Mouse (Mus musculus): ENCODE results near the gene Spata3.

The Spata3 gene

GRCm38 (mm10) chr1:86018235-86019055 is 1.8 kb downstream of the Spata3 start:
- POLR2A ChIA-PET = interaction anchor here in 2 of 4 experiments (0.8 to 1.1 kb wide), 2 partner anchors 41 to 293 kb away, joined by 3 to 4 read pairs; no protein-coding TSS in a partner anchor
- CTCF ChIA-PET = interaction anchor here in 3 of 4 experiments (0.6 to 1.1 kb wide), 7 partner anchors 11 to 166 kb away, joined by 3 to 6 read pairs (median 3); no protein-coding TSS in a partner anchor

- ChIA-PET POLR2A (interaction anchor here in 2 of 4 experiments (1.5 to 1.6 kb wide), 2 partner anchors 22 to 38 kb away, joined by 3 to 5 read pairs; no protein-coding TSS in a partner anchor), CTCF (interaction anchor here in 3 of 4 experiments (0.7 to 2.8 kb wide), 7 partner anchors 14 to 168 kb away, joined by 3 to 9 read pairs (median 5); no protein-coding TSS in a partner anchor)
Measured at GRCm38 (mm10) chr1:86021365-86021989, 4.9 kb downstream of the Spata3 start.

GRCm38 (mm10) chr1:86032273-86032987 is 15.8 kb downstream of the Spata3 start:
- ChIA-PET CTCF (interaction anchor here in 3 of 4 experiments (0.6 to 1.7 kb wide), 4 partner anchors 25 to 179 kb away, joined by 3 to 5 read pairs (median 4); no protein-coding TSS in a partner anchor), POLR2A (interaction anchor here in 2 of 4 experiments (1.0 to 1.6 kb wide), 6 partner anchors 8 to 239 kb away, joined by 3 to 5 read pairs (median 3); partner anchors contain the start of genes 2810459M11Rik (in 1 of the 2), Psmd1 (in 1 of the 2) and Spata3 (in 1 of the 2))

- CTCF ChIA-PET = no interaction called here
- POLR2A ChIA-PET = interaction anchor here in 2 of 4 experiments (0.7 kb wide), 2 partner anchors 18 to 22 kb away, joined by 3 read pairs; no protein-coding TSS in a partner anchor
Measured at GRCm38 (mm10) chr1:86038191-86038951, 21.8 kb downstream of the Spata3 start.

GRCm38 (mm10) chr1:86040131-86040530 is 23.5 kb downstream of the Spata3 start:
- ChIA-PET CTCF (interaction anchor here in 2 of 4 experiments (0.7 to 2.0 kb wide), 2 partner anchors 9 to 19 kb away, joined by 4 to 5 read pairs; no protein-coding TSS in a partner anchor), POLR2A (interaction anchor here in 3 of 4 experiments (0.6 to 1.5 kb wide), 5 partner anchors 8 to 508 kb away, joined by 3 to 7 read pairs (median 3); no protein-coding TSS in a partner anchor)

- CTCF ChIA-PET = interaction anchor here in 1 of 4 experiments (2.0 kb wide), 1 partner anchor 19 kb away, joined by 5 read pairs; no protein-coding TSS in a partner anchor
- POLR2A ChIA-PET = interaction anchor here in 2 of 4 experiments (0.6 to 1.2 kb wide), 4 partner anchors 9 to 507 kb away, joined by 3 to 6 read pairs (median 3); no protein-coding TSS in a partner anchor
Measured at GRCm38 (mm10) chr1:86040817-86041216, 24.2 kb downstream of the Spata3 start.

- ChIA-PET POLR2A (interaction anchor here in 3 of 4 experiments (0.5 to 3.1 kb wide), 7 partner anchors 11 to 537 kb away, joined by 3 to 10 read pairs (median 5); partner anchors contain the start of gene Pde6d (in 1 of the 3)), CTCF (interaction anchor here (0.6 to 3.6 kb wide), 5 partner anchors 9 to 15 kb away, joined by 3 to 17 read pairs (median 5); no protein-coding TSS in a partner anchor)
Measured at GRCm38 (mm10) chr1:86045056-86045455, 28.4 kb downstream of the Spata3 start.

- ChIA-PET POLR2A (interaction anchor here in 3 of 4 experiments (1.3 to 4.0 kb wide), 8 partner anchors 10 to 19 kb away, joined by 3 to 15 read pairs (median 6); partner anchors contain the start of gene Psmd1 (in 1 of the 3)), CTCF (interaction anchor here (0.9 to 3.6 kb wide), 7 partner anchors 9 to 193 kb away, joined by 3 to 17 read pairs (median 5); no protein-coding TSS in a partner anchor)
Measured at GRCm38 (mm10) chr1:86045848-86046805, 29.5 kb downstream of the Spata3 start, which contains the start of gene 2810459M11Rik. 2810459M11Rik (plus strand) TSS chr1:86045863.

- ChIA-PET POLR2A (interaction anchor here in 3 of 4 experiments (1.4 to 4.0 kb wide), 6 partner anchors 9 to 18 kb away, joined by 3 to 15 read pairs (median 6); partner anchors contain the start of gene Psmd1 (in 1 of the 3)), CTCF (interaction anchor here in 3 of 4 experiments (0.9 to 3.6 kb wide), 5 partner anchors 8 to 40 kb away, joined by 3 to 17 read pairs (median 4); no protein-coding TSS in a partner anchor)
Measured at GRCm38 (mm10) chr1:86046833-86047563, 30.4 kb downstream of the Spata3 start.

GRCm38 (mm10) chr1:86048231-86048630 is 31.6 kb downstream of the Spata3 start:
- POLR2A ChIA-PET = interaction anchor here in 2 of 4 experiments (1.0 to 4.0 kb wide), 2 partner anchors 11 kb away, joined by 3 to 15 read pairs; no protein-coding TSS in a partner anchor
- CTCF ChIA-PET = interaction anchor here in 1 of 4 experiments (1.8 kb wide), 1 partner anchor 11 kb away, joined by 8 read pairs; no protein-coding TSS in a partner anchor

- CTCF ChIA-PET = interaction anchor here in 2 of 4 experiments (0.6 to 1.8 kb wide), 2 partner anchors 9 to 10 kb away, joined by 4 to 8 read pairs; no protein-coding TSS in a partner anchor
- POLR2A ChIA-PET = interaction anchor here in 2 of 4 experiments (1.0 to 4.0 kb wide), 2 partner anchors 10 to 11 kb away, joined by 3 to 15 read pairs; no protein-coding TSS in a partner anchor
Measured at GRCm38 (mm10) chr1:86048744-86049143, 32.1 kb downstream of the Spata3 start.

GRCm38 (mm10) chr1:86053198-86053921 is 36.7 kb downstream of the Spata3 start:
- POLR2A ChIA-PET = interaction anchor here in 1 of 4 experiments (1.4 kb wide), 2 partner anchors 10 to 11 kb away, joined by 4 to 5 read pairs; partner anchors contain the start of gene Psmd1
- CTCF ChIA-PET = no interaction called here

- CTCF ChIA-PET = interaction anchor here in 1 of 4 experiments (0.7 kb wide), 1 partner anchor 9 kb away, joined by 3 read pairs; no protein-coding TSS in a partner anchor
- POLR2A ChIA-PET = no interaction called here
Measured at GRCm38 (mm10) chr1:86054943-86055342, 38.3 kb downstream of the Spata3 start.

- ChIA-PET POLR2A (interaction anchor here in 2 of 4 experiments (0.7 to 1.9 kb wide), 2 partner anchors 11 to 1730 kb away, joined by 3 to 8 read pairs; partner anchors contain the start of gene 2810459M11Rik (in 1 of the 2)), CTCF (interaction anchor here in 1 of 4 experiments (1.1 kb wide), 1 partner anchor 123 kb away, joined by 3 read pairs; no protein-coding TSS in a partner anchor)
Measured at GRCm38 (mm10) chr1:86056284-86056683, 39.7 kb downstream of the Spata3 start.
